Mouse (Mus musculus) midbrain, postnatal 0 days (tissue): ENCODE data around the gene Gm20388. TPM values are rescaled to one million over a fixed set of nuclear protein-coding genes. Genes with fewer than 3 reads are reported as not detected.

Experiments used
- ATAC-seq: fragments of 200-750 bp; cut with Nextera tagmentation; 2 replicates; pipeline ENCODE4 v1.8.0; 2017; ENCODE audit warnings: moderate number of reproducible peaks, mild to moderate bottlenecking, moderate TSS enrichment, moderate library complexity; ENCODE audit not compliant: low FRiP score
- DNase-seq: peaks from one replicate; pipeline ENCODE4 v3.0.0-alpha.2; 2015; ENCODE audit warnings: low spot score
- H3K27ac ChIP-seq: fragments of 300-500 bp; sonication (generic); 2 replicates; pipeline ENCODE4 v1.5.1; 2014; ENCODE audit warnings: low read depth, mild to moderate bottlenecking, low read length, mixed read lengths
- H3K27me3 ChIP-seq: fragments of 300-500 bp; sonication (generic); 2 replicates; pipeline ENCODE4 v1.6.1; 2014; ENCODE audit warnings: low read length, control low read depth, mixed read lengths; ENCODE audit not compliant: insufficient read depth
- H3K36me3 ChIP-seq: fragments of 300-500 bp; sonication (generic); 2 replicates; pipeline ENCODE4 v1.6.1; 2014; ENCODE audit warnings: low read length, control low read depth, mixed read lengths; ENCODE audit not compliant: insufficient read depth
- H3K4me1 ChIP-seq: fragments of 300-500 bp; sonication (generic); 2 replicates; pipeline ENCODE4 v1.6.1; 2014; ENCODE audit warnings: mild to moderate bottlenecking, control low read depth, antibody characterized with exemption, low read length, mixed read lengths; ENCODE audit not compliant: insufficient read depth
- H3K4me2 ChIP-seq: fragments of 300-500 bp; sonication (generic); 2 replicates; pipeline ENCODE4 v1.6.1; 2014; ENCODE audit warnings: low read depth, mild to moderate bottlenecking, low read length, mixed read lengths; ENCODE audit not compliant: poor library complexity, severe bottlenecking
- H3K4me3 ChIP-seq: fragments of 300-500 bp; sonication (generic); 2 replicates; pipeline ENCODE4 v1.5.1; 2014; ENCODE audit warnings: low read depth, mild to moderate bottlenecking, low read length, moderate library complexity
- H3K9ac ChIP-seq: fragments of 300-500 bp; sonication (generic); replicated peaks from 2 replicates; pipeline ENCODE4 v1.6.1; 2014; ENCODE audit warnings: mild to moderate bottlenecking, low read length, moderate library complexity, mixed read lengths; ENCODE audit not compliant: poor library complexity, severe bottlenecking
- H3K9me3 ChIP-seq: fragments of 300-500 bp; sonication (generic); 2 replicates; pipeline ENCODE4 v1.6.1; 2016; ENCODE audit warnings: low read length, control low read depth
- CTCF ChIP-seq: IDR thresholded peaks from 2 replicates; pipeline ENCODE4 v1.5.1; 2016; ENCODE audit warnings: antibody characterized with exemption, mild to moderate bottlenecking
- WGBS: fragments of 180-500 bp; shearing (Covaris S2); extraction: QIAGEN DNeasy Blood & Tissue Kit; methylation state at CpG from one replicate; pipeline ENCODE4 v1.1.7; 2014; 5-methylcytosine and 5-hydroxymethylcytosine counted together
- polyA plus RNA-seq: library from polyadenylated mRNA; unstranded; fragments of >200 nt; fragmentation: Nextera tagmentation; extraction: Ambion mirVana; gene quantifications from 2 replicates; pipeline ENCODE4 v1.2.1, GENCODE M21; 2015
- total RNA-seq: library from RNA; depleted of rRNA; stranded (reverse); fragments of >200 nt; gene quantifications from 2 replicates; pipeline ENCODE4 v1.2.3, GENCODE M21; 2014

Gene Gm20388
- total and polyA plus RNA-seq, 2 experiments from 2014 or later = 74.2 TPM; not detected in 1

GRCm38 (mm10) chr8:122111745-122112144 is 2201.1 kb downstream of the Gm20388 start:
- Histone ChIP-seq H3K36me3 (no peaks in the 10 kb centered on the region), H3K4me1 (no peaks in the 10 kb centered on the region), H3K9ac (no peak overlapping the region), H3K9me3 (no peaks in the 10 kb centered on the region), H3K4me2 (no peak overlapping the region), H3K27ac (no peak overlapping the region), H3K27me3 (no peaks in the 10 kb centered on the region), H3K4me3 (no peak overlapping the region)
- WGBS = 57% methylated on average over 11 of the region's 11 CpGs
- no peak for ATAC-seq
- no peak for DNase-seq
- no peak for TF ChIP-seq CTCF

GRCm38 (mm10) chr8:122112264-122112965 is 2201.8 kb downstream of the Gm20388 start:
- no peak for TF ChIP-seq CTCF
- no peak for ATAC-seq

DNA sequence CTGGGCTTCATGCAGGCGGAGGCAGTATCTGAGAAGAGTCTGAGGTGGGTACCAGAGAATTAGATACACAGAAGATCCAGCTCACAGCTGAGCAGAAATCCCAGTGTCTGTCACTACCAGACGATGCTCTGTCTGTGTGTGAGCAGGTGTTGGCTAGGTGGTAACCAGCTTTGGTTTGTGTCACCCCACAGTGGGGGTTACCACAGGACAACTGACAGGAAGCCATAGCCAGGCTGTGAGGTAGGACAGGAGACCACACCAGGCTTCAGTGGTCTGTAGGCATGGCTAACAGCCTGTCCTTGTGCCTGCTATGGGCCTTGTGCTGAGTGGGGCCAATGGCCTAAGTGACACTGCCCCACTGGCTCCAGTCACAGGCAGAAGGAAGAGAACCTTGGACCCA is 2204.2 kb downstream of the Gm20388 start:
- DNase-seq = no peak
- TF ChIP-seq CTCF = no peak
- Histone ChIP-seq H3K36me3 (no peaks in the 10 kb centered on the region), H3K27ac (no peak overlapping the region), H3K9me3 (no peaks in the 10 kb centered on the region), H3K9ac (no peak overlapping the region), H3K4me2 (no peak overlapping the region), H3K4me1 (no peaks in the 10 kb centered on the region), H3K27me3 (no peaks in the 10 kb centered on the region), H3K4me3 (no peak overlapping the region)
- no peak for ATAC-seq
- 72% methylated on average over 2 of the region's 2 CpGs for WGBS

More at GRCm38 (mm10) chr8:122112264-122112965, 2201.8 kb downstream of the Gm20388 start:
- Histone ChIP-seq H3K4me2 (no peak overlapping the region), H3K9me3 (no peaks in the 10 kb centered on the region), H3K27me3 (no peaks in the 10 kb centered on the region), H3K4me1 (no peaks in the 10 kb centered on the region), H3K4me3 (no peak overlapping the region), H3K9ac (no peak overlapping the region), H3K27ac (no peak overlapping the region), H3K36me3 (no peaks in the 10 kb centered on the region)
- 77% methylated on average over 13 of the region's 14 CpGs for WGBS
- DNase-seq = no peak

DNA sequence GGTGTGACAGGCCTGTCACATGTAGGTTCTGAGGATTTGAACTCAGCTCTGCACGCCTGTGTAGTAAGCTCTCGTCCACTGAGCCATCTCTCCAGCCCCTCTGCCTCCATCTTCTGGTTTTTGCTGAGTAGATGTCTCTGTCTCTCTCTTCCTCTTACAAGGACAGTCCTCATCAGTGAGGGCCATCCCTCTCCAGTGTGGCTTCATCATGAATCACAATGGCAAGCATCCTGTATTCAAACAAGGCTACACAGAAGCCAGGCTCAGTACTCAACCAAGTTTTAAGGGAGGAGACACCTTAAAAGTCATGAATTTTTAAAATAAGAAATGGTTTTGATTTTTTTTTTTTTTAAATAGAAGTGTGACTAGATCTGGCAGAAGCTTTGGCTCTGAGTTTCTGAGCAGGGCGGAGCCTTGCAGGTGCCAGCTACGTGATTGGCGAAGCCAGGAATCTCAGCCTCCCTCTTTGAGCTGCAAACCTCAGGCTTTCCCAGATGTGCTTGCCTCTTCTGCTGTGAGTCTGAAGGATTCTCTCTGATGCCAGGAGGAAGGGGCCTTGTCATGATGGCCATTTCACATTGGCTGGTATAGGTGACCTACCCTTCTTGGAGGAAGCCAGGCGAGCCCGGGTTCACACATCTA is 2206.2 kb downstream of the Gm20388 start:
- no peak for TF ChIP-seq CTCF
- no peak for ATAC-seq
- no peaks in the 10 kb centered on the region for H3K4me1 ChIP-seq
- H3K4me3 ChIP-seq = no peak overlapping the region
- WGBS = 90% methylated on average over 7 of the region's 7 CpGs
- H3K27ac ChIP-seq = no peak overlapping the region
- H3K9me3 ChIP-seq = no peaks in the 10 kb centered on the region
- no peak for DNase-seq
- no peak overlapping the region for H3K9ac ChIP-seq
- no peaks in the 10 kb centered on the region for H3K27me3 ChIP-seq
- H3K36me3 ChIP-seq = no peaks in the 10 kb centered on the region
- no peak overlapping the region for H3K4me2 ChIP-seq

- ATAC-seq (no peak), DNase-seq (no peak)
- no peaks in the 10 kb centered on the region for H3K27me3 ChIP-seq
- no peak overlapping the region for H3K4me3 ChIP-seq
- no peaks in the 10 kb centered on the region for H3K36me3 ChIP-seq
- no peak overlapping the region for H3K4me2 ChIP-seq
- no peak overlapping the region for H3K27ac ChIP-seq
- H3K9ac ChIP-seq = no peak overlapping the region
- no peak for TF ChIP-seq CTCF
- H3K4me1 ChIP-seq = no peaks in the 10 kb centered on the region
- WGBS = 87% methylated on average over 10 of the region's 10 CpGs
- H3K9me3 ChIP-seq = no peaks in the 10 kb centered on the region
Measured at GRCm38 (mm10) chr8:122118097-122118496, 2207.5 kb downstream of the Gm20388 start.

GRCm38 (mm10) chr8:122118536-122118935 is 2207.9 kb downstream of the Gm20388 start:
- no peak overlapping the region for H3K9ac ChIP-seq
- no peaks in the 10 kb centered on the region for H3K9me3 ChIP-seq
- no peak overlapping the region for H3K4me2 ChIP-seq
- ATAC-seq = no peak
- H3K27ac ChIP-seq = no peak overlapping the region
- DNase-seq = peak; percentile 27
- WGBS = 75% methylated on average over 14 of the region's 15 CpGs
- H3K4me3 ChIP-seq = no peak overlapping the region
- no peaks in the 10 kb centered on the region for H3K4me1 ChIP-seq
- H3K27me3 ChIP-seq = no peaks in the 10 kb centered on the region
- no peak for TF ChIP-seq CTCF
- H3K36me3 ChIP-seq = no peaks in the 10 kb centered on the region
